Mouse (Mus musculus) cortical plate, adult 2 months (tissue): ENCODE data around the gene Zc3h7b. TPM values are rescaled to one million over a fixed set of nuclear protein-coding genes. Genes with fewer than 3 reads are reported as not detected.

Experiments
- H3K27ac ChIP-seq: fragments of 200-500 bp; 2 replicates; pipeline ENCODE4 v1.5.1; 2012; ENCODE audit warnings: low read length, control low read depth, inconsistent platforms; ENCODE audit not compliant: insufficient read depth
- H3K4me1 ChIP-seq: fragments of 200-500 bp; 2 replicates; pipeline ENCODE4 v1.6.1; 2011; ENCODE audit warnings: low read length; ENCODE audit not compliant: control insufficient read depth, insufficient read depth
- H3K4me3 ChIP-seq: fragments of 200-500 bp; 2 replicates; pipeline ENCODE4 v1.5.1; 2011; ENCODE audit warnings: mild to moderate bottlenecking, low read length, control low read depth; ENCODE audit not compliant: insufficient read depth
- CTCF ChIP-seq: fragments of 200-500 bp; IDR thresholded peaks from 2 replicates; pipeline ENCODE4 v1.5.1; 2011; ENCODE audit warnings: mild to moderate bottlenecking, control low read depth, low read length; ENCODE audit not compliant: insufficient read depth; ENCODE audit errors: extremely low read depth
- POLR2A ChIP-seq: fragments of 200-500 bp; IDR thresholded peaks from 2 replicates; pipeline ENCODE4 v1.6.1; 2011; ENCODE audit warnings: mild to moderate bottlenecking, low read length, control low read depth; ENCODE audit not compliant: insufficient read depth; ENCODE audit errors: extremely low read depth
- polyA plus RNA-seq: library from polyadenylated mRNA; depleted of rRNA; stranded (reverse); fragments of >200 nt; gene quantifications from 2 replicates; pipeline ENCODE4 v1.2.3, GENCODE M21; 2012

Zc3h7b gene
- polyA plus RNA-seq, 1 experiment: 89.7 TPM

DNA sequence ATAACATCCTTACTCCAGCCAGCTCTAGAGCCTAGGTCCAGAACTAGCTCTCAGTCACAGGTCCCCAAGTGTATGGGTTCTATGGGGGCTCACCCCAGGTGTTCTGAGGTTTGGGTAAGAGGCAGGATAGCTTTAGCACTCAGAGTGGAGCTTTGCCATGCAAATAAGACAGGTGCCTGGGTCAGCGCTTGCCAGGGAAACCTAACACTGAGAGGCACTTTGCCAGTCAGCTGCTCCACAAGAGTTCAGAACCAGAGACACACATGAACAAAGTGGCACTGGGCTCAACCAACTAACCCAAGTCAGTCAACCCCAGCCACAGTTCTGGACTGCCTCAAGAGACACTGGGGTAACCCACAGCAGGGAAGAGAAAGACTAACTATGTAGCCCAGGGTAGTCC is 35.2 kb upstream of the Zc3h7b start:
- no peak for TF ChIP-seq CTCF
- TF ChIP-seq POLR2A: no peak
- Histone ChIP-seq H3K4me1 (peaks cover 1% of the 10 kb centered on the region; the same call in 1 of the 2 replicates), H3K27ac (no peak overlapping the region), H3K4me3 (no peak overlapping the region)

DNA sequence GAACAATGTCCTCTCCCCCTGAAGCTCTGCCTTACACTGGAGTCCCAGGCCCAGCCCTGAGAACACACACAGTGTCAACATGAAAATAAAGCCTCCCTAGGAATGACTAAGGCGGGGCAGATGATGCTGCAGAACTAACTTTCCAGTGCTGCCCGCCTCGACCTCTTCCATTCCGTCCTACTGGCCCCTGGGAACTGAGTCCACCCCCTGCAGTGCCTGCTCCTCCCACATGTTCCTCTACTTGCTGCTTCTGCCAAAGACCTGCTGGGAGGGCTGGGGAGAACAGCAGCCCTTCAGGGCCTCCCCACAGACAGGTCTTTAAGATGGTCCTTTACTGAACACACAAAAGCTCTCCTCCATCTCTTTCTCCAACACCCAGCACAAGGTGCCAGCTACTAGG is 34.1 kb upstream of the Zc3h7b start:
- no peak overlapping the region for H3K27ac ChIP-seq
- peaks cover 4% of the 10 kb centered on the region for H3K4me1 ChIP-seq
- H3K4me3 ChIP-seq: no peak overlapping the region
- TF ChIP-seq CTCF (no peak), POLR2A (no peak)

DNA sequence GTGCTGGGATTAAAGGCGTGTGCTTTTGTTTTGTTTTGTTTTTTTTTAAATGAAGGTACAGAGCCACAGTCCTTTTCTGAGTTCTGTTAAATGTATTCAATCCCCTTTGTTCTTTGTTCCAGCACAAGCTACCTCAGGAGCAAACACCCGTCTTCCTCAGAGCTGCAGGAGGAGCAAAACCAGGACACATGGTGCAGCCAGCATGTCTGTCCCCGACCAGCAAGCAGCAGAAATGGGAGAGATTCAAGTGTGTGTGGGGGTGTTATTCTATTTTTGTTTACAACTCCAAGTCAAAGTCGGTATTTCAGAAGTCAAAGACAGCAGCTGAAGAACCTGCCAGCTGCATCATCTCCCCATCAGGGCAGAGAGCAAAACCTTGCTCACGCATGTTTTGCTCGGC is 31.1 kb upstream of the Zc3h7b start:
- TF ChIP-seq CTCF: no peak
- TF ChIP-seq POLR2A: 0 out of 2 replicates have a peak, but pooled peaks have one; percentile 22
- H3K4me1 ChIP-seq: peaks cover 5% of the 10 kb centered on the region
- H3K4me3 ChIP-seq: no peak overlapping the region
- H3K27ac ChIP-seq: 0 out of 2 replicates have a peak overlapping the region, but pooled peaks have one; percentile 28

DNA sequence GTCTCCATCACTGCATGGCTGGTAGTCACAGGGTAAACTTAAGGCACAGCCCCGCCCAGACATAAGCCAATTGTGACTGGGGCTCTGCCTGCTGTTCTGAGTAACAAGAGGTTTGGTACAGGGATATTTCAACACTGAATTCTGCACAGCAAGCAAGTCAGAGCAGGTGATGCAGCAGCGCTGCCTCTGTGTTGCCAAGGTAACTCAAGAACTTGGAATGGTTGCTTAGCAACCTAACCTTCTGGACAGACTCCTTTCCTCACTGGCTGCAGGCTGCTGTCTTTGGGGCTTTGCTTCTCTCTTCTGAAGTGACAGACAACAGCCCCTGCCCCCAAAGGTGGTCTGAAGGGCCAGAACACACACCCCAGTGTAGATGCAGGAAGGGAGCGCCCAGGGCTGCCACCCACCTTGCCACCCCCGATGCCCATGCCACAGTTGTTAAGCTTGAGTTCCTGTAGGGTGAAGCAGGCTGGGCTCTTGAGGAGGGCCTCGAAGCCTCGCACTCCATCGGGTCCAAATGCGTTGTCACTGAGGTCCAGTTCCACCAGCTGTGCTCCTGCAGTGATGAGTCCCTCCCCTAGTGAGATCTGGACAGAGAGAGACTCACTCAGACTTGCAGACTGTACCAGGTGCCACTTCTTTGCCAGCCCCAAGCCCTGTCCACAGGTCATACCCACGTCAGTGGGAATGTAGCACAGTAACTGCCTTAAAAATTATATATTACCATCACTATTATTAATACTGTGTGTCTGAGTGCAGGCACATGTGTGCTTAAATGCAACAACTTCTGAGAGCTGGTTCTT is 26.3 kb upstream of the Zc3h7b start:
- no peak overlapping the region for H3K4me3 ChIP-seq

DNA sequence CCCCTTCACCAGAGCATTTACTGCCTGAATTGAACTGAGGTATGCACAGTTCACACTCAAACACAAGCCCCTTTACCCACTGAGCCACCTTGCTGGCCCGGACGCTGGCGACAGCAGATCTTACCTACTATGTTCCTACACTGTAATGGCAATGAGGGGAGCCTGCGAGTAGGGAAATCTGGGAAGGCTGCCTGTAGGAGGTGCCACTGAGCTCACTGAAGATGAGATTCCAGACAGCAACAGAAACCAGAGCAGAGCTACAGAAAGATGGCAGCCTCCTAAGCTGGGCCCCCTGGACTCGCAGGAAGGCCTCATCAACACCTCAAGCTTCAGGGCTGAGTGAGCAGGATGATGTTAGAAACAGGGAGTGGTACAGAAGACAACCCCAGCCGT is 25.7 kb upstream of the Zc3h7b start:
- Histone ChIP-seq H3K4me3 (no peak overlapping the region), H3K27ac (peak overlapping the region; percentile 39), H3K4me1 (peaks cover 5% of the 10 kb centered on the region)
- TF ChIP-seq POLR2A: no peak
- TF ChIP-seq CTCF: no peak

More for the DNA sequence above, 26.3 kb upstream of the Zc3h7b start:
- Histone ChIP-seq H3K4me1 (peaks cover 6% of the 10 kb centered on the region), H3K27ac (peak overlapping the region; percentile 39)
- TF ChIP-seq CTCF (no peak), POLR2A (peak; percentile 74)

- no peak overlapping the region for H3K4me3 ChIP-seq
Observed at GRCm38 (mm10) chr15:81722361-81722760, 22.5 kb upstream of the Zc3h7b start.

GRCm38 (mm10) chr15:81723653-81724052 is 21.2 kb upstream of the Zc3h7b start:
- TF ChIP-seq CTCF (no peak), POLR2A (no peak)
- Histone ChIP-seq H3K4me3 (no peak overlapping the region), H3K4me1 (peaks cover 1% of the 10 kb centered on the region), H3K27ac (no peak overlapping the region)

More at GRCm38 (mm10) chr15:81722361-81722760, 22.5 kb upstream of the Zc3h7b start:
- TF ChIP-seq CTCF: no peak
- TF ChIP-seq POLR2A: no peak
- Histone ChIP-seq H3K27ac (no peak overlapping the region), H3K4me1 (peaks cover 2% of the 10 kb centered on the region)

GRCm38 (mm10) chr15:81725965-81726364 is 18.9 kb upstream of the Zc3h7b start:
- TF ChIP-seq CTCF: no peak
- no peak for TF ChIP-seq POLR2A
- Histone ChIP-seq H3K4me1 (no peaks in the 10 kb centered on the region; the same call in 1 of the 2 replicates), H3K4me3 (no peak overlapping the region), H3K27ac (no peak overlapping the region)

- Histone ChIP-seq H3K4me1 (no peaks in the 10 kb centered on the region; the same call in 1 of the 2 replicates), H3K27ac (0 out of 2 replicates have a peak overlapping the region, but pooled peaks have one; percentile 31), H3K4me3 (peak overlapping the region; percentile 76)
- no peak for TF ChIP-seq CTCF
- no peak for TF ChIP-seq POLR2A
Observed at GRCm38 (mm10) chr15:81729241-81729791, 15.5 kb upstream of the Zc3h7b start.
